Mouse (Mus musculus) monocyte, adult 59 days (primary cell): Measurements from ENCODE around the gene Hlf. TPM values are rescaled to one million over a fixed set of nuclear protein-coding genes. Genes with fewer than 3 reads are reported as not detected.

Experiments
- total RNA-seq, 2 experiments: library from RNA; stranded (reverse); gene quantifications; one replicate each; pipeline ENCODE4 v1.2.4; 2023

Gene Hlf
- total RNA-seq: 1 to 10 TPM in 1 of 2 experiments, under 1 TPM in 1; 0.27 to 1.0 TPM

GRCm38 (mm10) chr11:90390817-90391173 is at the start of gene Hlf:
TSS of gene Hlf (minus strand) at chr11:90390895.

Other genes starting within 250 kb of the Hlf start
- gene Gm45716, start 203.2 kb downstream of the Hlf start, total RNA-seq: 1 to 10 TPM; 2.4 to 3.3 TPM
- 10 to 100 TPM; 14.1 to 14.6 TPM for gene Mmd, start 141.4 kb downstream of the Hlf start, total RNA-seq
- gene Stxbp4, start 247.2 kb upstream of the Hlf start, total RNA-seq: 1 to 10 TPM in 1 of 2 experiments, under 1 TPM in 1; 0.84 to 1.5 TPM
- gene Cox11, start 247.3 kb upstream of the Hlf start, total RNA-seq: 1 to 10 TPM; 7.3 to 7.9 TPM